Mouse (Mus musculus) E14TG2a.4 (cell line): ENCODE results near the gene Manea.

Source experiments
- CTCF ChIP-seq: conservative IDR thresholded peaks from 2 replicates; pipeline ENCODE4 v1.5.1; 2014; ENCODE audit warnings: low read length
- NANOG ChIP-seq: IDR thresholded peaks from 2 replicates; pipeline ENCODE4 v1.6.1; 2014; ENCODE audit warnings: borderline replicate concordance, low read length, mixed read lengths

GRCm38 (mm10) chr4:26336563-26336962 lies 10.1 kb downstream of the Manea start:
- no peak for TF ChIP-seq CTCF
- TF ChIP-seq NANOG: no peak
